Mouse (Mus musculus): Measurements from ENCODE around the gene Gpr39. TPM values are rescaled to one million over a fixed set of nuclear protein-coding genes. Genes with fewer than 3 reads are reported as not detected.

Gene Gpr39
- polyA plus RNA-seq, 1 experiment from 2014 or later = not detected

DNA sequence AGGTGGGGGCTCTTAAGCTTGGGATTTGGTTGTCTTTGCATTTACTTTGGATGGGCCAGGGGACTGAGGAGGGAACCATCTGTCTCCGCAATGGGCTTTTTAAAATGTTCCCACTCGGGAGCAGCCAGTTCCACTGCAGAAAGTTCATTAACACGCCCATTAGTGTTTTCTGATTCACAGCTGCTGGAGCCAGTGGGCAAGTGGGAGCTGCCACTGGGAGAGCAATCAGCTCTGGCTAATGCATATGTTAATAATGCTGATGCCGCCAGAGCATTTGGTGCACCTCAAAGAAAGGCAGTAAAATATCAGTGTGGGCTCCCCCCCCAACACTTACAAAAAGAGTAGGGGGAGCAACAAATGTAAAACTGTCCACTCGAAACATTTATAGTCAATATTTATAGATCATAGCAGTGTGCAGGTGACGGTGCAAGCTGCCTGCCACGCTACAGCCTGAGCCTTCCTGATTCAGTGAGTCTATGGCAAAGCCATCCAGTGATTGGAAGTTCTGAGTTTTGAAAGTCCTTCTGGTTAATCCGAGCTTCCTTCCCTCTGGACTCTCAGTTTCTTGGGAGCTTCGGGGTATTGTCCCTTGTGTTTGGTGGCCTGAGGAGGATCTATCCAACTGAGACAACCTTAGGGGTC, 136.5 kb downstream of the Gpr39 start:
- Histone ChIP-seq H3K27ac (ENCODE audit: low read depth, low read length) (no peak overlapping the region), H3K4me1 (ENCODE audit: control insufficient read depth, insufficient read depth, low read length) (no peaks in the 10 kb centered on the region), H3K36me3 (ENCODE audit: control insufficient read depth, insufficient read depth, low read length) (no peaks in the 10 kb centered on the region), H3K4me2 (no peak overlapping the region), H3K4me3 (ENCODE audit: low read depth, low read length) (no peak overlapping the region), H3K9me3 (ENCODE audit: control insufficient read depth, low read length) (no peaks in the 10 kb centered on the region), H3K9ac (ENCODE audit: low read length) (no peak overlapping the region), H3K27me3 (ENCODE audit: control insufficient read depth, insufficient read depth, low read length) (no peaks in the 10 kb centered on the region)
- 81% methylated on average over 9 of the region's 9 CpGs for WGBS
- ATAC-seq (ENCODE audit: low FRiP score) (no peak), DNase-seq (ENCODE audit: low spot score, missing footprints) (no peak)

DNA sequence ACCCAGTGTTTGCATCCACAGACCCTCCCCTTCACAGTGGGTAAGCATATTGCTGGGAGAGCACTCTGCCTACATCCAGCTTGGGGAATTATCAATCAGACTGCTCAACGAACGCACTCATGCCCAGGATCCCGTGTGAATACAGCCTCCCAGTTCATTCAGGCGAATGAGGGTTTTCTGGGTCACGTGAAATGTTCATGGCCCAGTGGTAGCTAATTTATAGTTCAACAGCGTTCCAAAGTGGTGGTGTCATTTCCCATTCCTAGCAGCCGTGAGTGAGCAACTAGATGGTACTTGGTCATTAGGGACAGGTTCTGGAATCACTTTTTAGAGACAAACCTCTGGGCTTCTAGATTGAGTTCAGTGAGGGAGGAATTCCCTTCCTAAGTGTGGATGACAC, 144.3 kb downstream of the Gpr39 start:
- Histone ChIP-seq H3K4me2 (no peak overlapping the region), H3K27ac (ENCODE audit: low read depth, low read length) (no peak overlapping the region), H3K9me3 (ENCODE audit: control insufficient read depth, low read length) (no peaks in the 10 kb centered on the region), H3K4me3 (ENCODE audit: low read depth, low read length) (no peak overlapping the region), H3K27me3 (ENCODE audit: control insufficient read depth, insufficient read depth, low read length) (no peaks in the 10 kb centered on the region), H3K4me1 (ENCODE audit: control insufficient read depth, insufficient read depth, low read length) (no peaks in the 10 kb centered on the region), H3K9ac (ENCODE audit: low read length) (no peak overlapping the region), H3K36me3 (ENCODE audit: control insufficient read depth, insufficient read depth, low read length) (no peaks in the 10 kb centered on the region)
- no peak for ATAC-seq (ENCODE audit: low FRiP score)
- 87% methylated on average over 7 of the region's 7 CpGs for WGBS
- no peak for DNase-seq (ENCODE audit: low spot score, missing footprints)

DNA sequence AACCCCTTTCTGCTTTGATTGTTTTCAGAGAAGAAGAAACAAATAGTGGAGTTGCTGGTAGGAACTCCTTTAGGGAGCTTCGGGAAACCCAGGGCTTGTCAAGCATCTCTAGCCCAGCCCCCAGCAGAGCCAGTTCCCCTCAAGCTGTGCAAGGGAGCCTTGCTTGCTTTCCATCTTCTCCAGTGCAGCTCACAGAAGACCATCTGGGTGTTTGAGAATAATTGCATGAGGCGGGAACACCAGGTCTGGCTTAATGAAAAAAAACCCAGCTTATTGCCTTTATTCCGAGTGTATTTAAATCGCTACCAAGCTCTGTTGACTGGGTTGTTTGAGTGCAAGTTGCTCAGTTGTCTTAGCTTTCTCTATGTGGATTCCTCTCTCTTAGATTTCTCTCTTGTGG, 146.8 kb downstream of the Gpr39 start:
- Histone ChIP-seq H3K4me3 (ENCODE audit: low read depth, low read length) (no peak overlapping the region), H3K4me1 (ENCODE audit: control insufficient read depth, insufficient read depth, low read length) (no peaks in the 10 kb centered on the region), H3K9me3 (ENCODE audit: control insufficient read depth, low read length) (no peaks in the 10 kb centered on the region), H3K4me2 (no peak overlapping the region), H3K36me3 (ENCODE audit: control insufficient read depth, insufficient read depth, low read length) (no peaks in the 10 kb centered on the region), H3K27me3 (ENCODE audit: control insufficient read depth, insufficient read depth, low read length) (no peaks in the 10 kb centered on the region), H3K27ac (ENCODE audit: low read depth, low read length) (no peak overlapping the region), H3K9ac (ENCODE audit: low read length) (no peak overlapping the region)
- 81% methylated on average over 4 of the region's 4 CpGs for WGBS
- ATAC-seq (ENCODE audit: low FRiP score) (no peak), DNase-seq (ENCODE audit: low spot score, missing footprints) (no peak)

DNA sequence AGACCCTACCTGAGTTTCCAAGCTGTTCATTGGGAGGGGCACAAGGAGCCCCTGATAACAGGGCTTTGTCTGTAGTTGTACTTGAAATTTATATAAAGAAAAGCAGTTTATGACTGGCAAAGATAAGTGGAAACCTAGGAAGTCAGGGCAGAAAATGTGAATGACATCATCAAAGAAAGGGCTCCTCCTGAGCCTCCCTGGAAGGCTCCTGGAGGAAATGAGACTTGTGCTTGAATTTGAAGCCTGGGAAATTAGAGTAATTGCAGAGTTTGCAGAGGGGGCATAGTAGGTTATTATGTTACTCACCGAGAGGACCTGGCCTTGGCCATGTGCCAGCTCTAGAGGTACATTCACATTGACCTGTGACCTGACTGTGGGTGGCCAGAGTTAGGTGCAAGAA, 160.7 kb downstream of the Gpr39 start:
- Histone ChIP-seq H3K27me3 (ENCODE audit: control insufficient read depth, insufficient read depth, low read length) (no peaks in the 10 kb centered on the region), H3K27ac (ENCODE audit: low read depth, low read length) (no peak overlapping the region), H3K9ac (ENCODE audit: low read length) (no peak overlapping the region), H3K4me1 (ENCODE audit: control insufficient read depth, insufficient read depth, low read length) (no peaks in the 10 kb centered on the region), H3K4me2 (no peak overlapping the region), H3K4me3 (ENCODE audit: low read depth, low read length) (no peak overlapping the region), H3K9me3 (ENCODE audit: control insufficient read depth, low read length) (no peaks in the 10 kb centered on the region), H3K36me3 (ENCODE audit: control insufficient read depth, insufficient read depth, low read length) (no peaks in the 10 kb centered on the region)
- no peak for ATAC-seq (ENCODE audit: low FRiP score)
- WGBS = 74% methylated on average over 1 of the region's 1 CpGs
- DNase-seq (ENCODE audit: low spot score, missing footprints) = no peak

DNA sequence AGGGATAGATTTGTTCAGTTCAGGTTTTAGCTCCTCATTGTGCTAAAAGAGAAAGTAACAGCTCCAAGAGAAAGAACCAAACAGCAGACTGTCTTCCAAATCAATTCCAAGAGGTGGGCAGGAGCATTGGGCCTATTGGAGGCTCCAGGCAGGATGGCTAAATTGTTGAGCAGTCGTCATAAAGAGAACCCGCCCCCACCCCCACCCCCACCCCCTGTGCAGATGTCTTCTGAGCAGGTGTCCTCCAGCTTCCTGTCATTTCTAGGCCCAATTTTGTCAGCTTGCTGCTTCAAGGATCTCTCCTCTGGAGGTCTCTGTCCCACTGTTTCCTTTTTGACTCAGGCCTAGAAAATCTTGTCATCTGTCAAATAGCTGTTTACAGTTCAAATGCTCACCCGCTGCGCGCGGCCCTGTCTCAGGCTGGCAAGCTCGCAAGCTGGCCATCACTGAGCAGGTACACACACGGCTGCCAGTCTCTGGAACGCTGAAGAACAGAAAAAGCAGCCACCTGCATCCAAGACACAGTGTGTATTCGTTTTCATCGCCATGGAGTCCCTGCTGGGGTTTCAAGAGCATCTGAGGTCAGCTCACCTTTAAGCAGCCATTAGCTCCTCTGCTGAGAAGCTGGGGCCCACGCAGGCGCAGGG, 163.1 kb downstream of the Gpr39 start:
- no peaks in the 10 kb centered on the region for H3K36me3 ChIP-seq (ENCODE audit: control insufficient read depth, insufficient read depth, low read length)
- H3K4me3 ChIP-seq (ENCODE audit: low read depth, low read length) = no peak overlapping the region
- WGBS = 62% methylated on average over 13 of the region's 13 CpGs
- no peak overlapping the region for H3K4me2 ChIP-seq
- H3K4me1 ChIP-seq (ENCODE audit: control insufficient read depth, insufficient read depth, low read length) = no peaks in the 10 kb centered on the region
- DNase-seq (ENCODE audit: low spot score, missing footprints) (no peak), ATAC-seq (ENCODE audit: low FRiP score) (no peak)
- no peaks in the 10 kb centered on the region for H3K27me3 ChIP-seq (ENCODE audit: control insufficient read depth, insufficient read depth, low read length)
- no peaks in the 10 kb centered on the region for H3K9me3 ChIP-seq (ENCODE audit: control insufficient read depth, low read length)
- H3K27ac ChIP-seq (ENCODE audit: low read depth, low read length) = no peak overlapping the region
- H3K9ac ChIP-seq (ENCODE audit: low read length) = no peak overlapping the region

DNA sequence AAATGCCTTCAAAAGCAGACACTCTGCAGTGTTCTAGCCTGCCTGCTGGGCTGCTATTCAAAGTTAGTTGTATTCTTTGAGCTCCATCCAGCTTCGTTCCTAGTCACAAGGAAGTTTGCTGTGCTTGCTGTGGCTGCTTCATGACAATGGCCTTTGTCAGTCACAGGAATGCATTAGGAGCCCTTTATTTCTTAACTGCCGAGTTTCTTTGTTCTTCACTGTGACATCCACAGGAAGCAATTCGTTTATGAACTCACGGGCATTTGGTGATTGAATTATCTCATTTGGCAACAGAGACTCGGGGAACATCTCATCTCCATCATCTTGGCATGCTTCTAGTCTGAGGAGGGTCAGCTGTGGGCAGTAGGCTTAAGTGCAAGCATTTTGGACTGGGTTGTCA, 177.9 kb downstream of the Gpr39 start:
- WGBS = 6% methylated on average over 5 of the region's 5 CpGs
- no peaks in the 10 kb centered on the region for H3K9me3 ChIP-seq (ENCODE audit: control insufficient read depth, low read length)
- ATAC-seq (ENCODE audit: low FRiP score) = peak; percentile 69; the same call in 1 of the 2 replicates

DNA sequence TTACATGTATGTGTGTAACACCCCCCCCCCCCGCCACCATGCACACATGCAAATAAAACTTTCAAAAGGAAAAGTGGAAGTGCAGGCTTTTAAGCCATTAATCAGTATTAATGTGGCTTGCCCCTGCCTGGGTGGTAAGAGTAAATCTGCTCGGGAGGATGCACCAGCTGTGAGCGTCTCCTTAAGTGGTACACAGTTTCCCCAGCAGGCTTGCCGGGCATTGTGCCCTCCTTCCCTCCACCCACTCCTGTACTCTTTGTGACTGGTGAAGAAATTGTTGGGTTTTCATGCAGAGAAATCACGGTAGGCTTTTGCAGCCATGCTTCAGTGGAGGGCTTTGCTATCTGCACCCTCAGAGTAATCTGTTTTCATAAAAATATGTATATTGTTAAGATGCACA, 181.8 kb downstream of the Gpr39 start:
- no peaks in the 10 kb centered on the region for H3K36me3 ChIP-seq (ENCODE audit: control insufficient read depth, insufficient read depth, low read length)
- no peaks in the 10 kb centered on the region for H3K27me3 ChIP-seq (ENCODE audit: control insufficient read depth, insufficient read depth, low read length)
- peaks cover 7% of the 10 kb centered on the region; the same call in 1 of the 2 replicates for H3K4me1 ChIP-seq (ENCODE audit: control insufficient read depth, insufficient read depth, low read length)
- no peak overlapping the region for H3K9ac ChIP-seq (ENCODE audit: low read length)
- no peak overlapping the region for H3K4me2 ChIP-seq
- H3K4me3 ChIP-seq (ENCODE audit: low read depth, low read length) = no peak overlapping the region
- no peak overlapping the region for H3K27ac ChIP-seq (ENCODE audit: low read depth, low read length)
- DNase-seq (ENCODE audit: low spot score, missing footprints) (no peak), ATAC-seq (ENCODE audit: low FRiP score) (no peak)
- H3K9me3 ChIP-seq (ENCODE audit: control insufficient read depth, low read length) = no peaks in the 10 kb centered on the region
- 77% methylated on average over 5 of the region's 5 CpGs for WGBS

More for the DNA sequence above, 177.9 kb downstream of the Gpr39 start:
- Histone ChIP-seq H3K4me3 (ENCODE audit: low read depth, low read length) (no peak overlapping the region), H3K4me2 (no peak overlapping the region), H3K27ac (ENCODE audit: low read depth, low read length) (no peak overlapping the region), H3K4me1 (ENCODE audit: control insufficient read depth, insufficient read depth, low read length) (peaks cover 7% of the 10 kb centered on the region; the same call in 1 of the 2 replicates), H3K36me3 (ENCODE audit: control insufficient read depth, insufficient read depth, low read length) (no peaks in the 10 kb centered on the region), H3K9ac (ENCODE audit: low read length) (no peak overlapping the region), H3K27me3 (ENCODE audit: control insufficient read depth, insufficient read depth, low read length) (no peaks in the 10 kb centered on the region)
- no peak for DNase-seq (ENCODE audit: low spot score, missing footprints)

DNA sequence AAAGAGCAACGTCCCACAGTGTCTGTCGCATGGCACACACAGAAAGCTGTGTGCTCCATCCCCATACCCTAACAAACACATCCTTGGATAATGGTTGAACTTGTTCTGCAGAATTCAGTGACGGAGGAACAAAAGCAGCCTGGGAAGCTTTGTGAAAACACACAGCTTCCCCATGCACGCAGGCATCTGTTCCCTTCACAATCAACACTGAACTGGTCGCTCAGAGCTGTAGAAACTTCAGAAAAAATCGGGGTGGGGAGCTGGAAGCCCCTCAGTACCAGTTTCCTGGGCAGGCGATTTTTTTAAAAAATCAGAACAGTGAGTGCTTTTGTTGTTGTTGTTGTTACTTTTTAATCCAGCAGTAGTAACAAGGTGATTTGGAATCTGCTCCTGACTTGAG, 193.3 kb downstream of the Gpr39 start:
- Histone ChIP-seq H3K4me3 (ENCODE audit: low read depth, low read length) (no peak overlapping the region), H3K9me3 (ENCODE audit: control insufficient read depth, low read length) (no peaks in the 10 kb centered on the region), H3K9ac (ENCODE audit: low read length) (no peak overlapping the region), H3K27me3 (ENCODE audit: control insufficient read depth, insufficient read depth, low read length) (no peaks in the 10 kb centered on the region), H3K27ac (ENCODE audit: low read depth, low read length) (no peak overlapping the region), H3K4me1 (ENCODE audit: control insufficient read depth, insufficient read depth, low read length) (no peaks in the 10 kb centered on the region), H3K4me2 (no peak overlapping the region), H3K36me3 (ENCODE audit: control insufficient read depth, insufficient read depth, low read length) (no peaks in the 10 kb centered on the region)
- ATAC-seq (ENCODE audit: low FRiP score) = no peak
- 40% methylated on average over 7 of the region's 7 CpGs for WGBS
- no peak for DNase-seq (ENCODE audit: low spot score, missing footprints)

DNA sequence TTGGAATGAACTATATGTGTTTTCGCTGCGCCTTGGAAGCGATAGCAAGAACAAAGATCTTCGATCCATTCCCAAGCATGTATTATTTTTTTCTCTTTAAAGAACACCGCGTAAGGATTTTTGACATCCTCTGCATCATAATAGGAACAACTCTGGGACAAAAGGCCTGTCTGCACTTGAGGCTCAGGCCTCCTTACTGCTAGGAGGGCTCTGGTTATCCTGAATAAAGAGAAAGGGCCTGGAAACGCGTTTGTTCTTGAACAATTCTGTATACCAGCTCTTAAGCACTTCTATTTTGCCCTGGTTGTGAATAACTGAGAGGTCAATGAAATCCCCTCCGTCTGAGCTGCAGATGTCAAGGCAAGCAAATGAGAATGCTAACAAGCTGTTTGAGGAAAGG, 216.4 kb downstream of the Gpr39 start:
- no peaks in the 10 kb centered on the region for H3K27me3 ChIP-seq (ENCODE audit: control insufficient read depth, insufficient read depth, low read length)
- peak; percentile 86 for DNase-seq (ENCODE audit: low spot score, missing footprints)
- H3K4me2 ChIP-seq = no peak overlapping the region
- ATAC-seq (ENCODE audit: low FRiP score) = peak; percentile 72
- no peak overlapping the region for H3K4me3 ChIP-seq (ENCODE audit: low read depth, low read length)
- peak overlapping the region; percentile 11; the same call in 1 of the 2 replicates for H3K27ac ChIP-seq (ENCODE audit: low read depth, low read length)
- H3K9ac ChIP-seq (ENCODE audit: low read length) = no peak overlapping the region
- peaks cover 5% of the 10 kb centered on the region for H3K4me1 ChIP-seq (ENCODE audit: control insufficient read depth, insufficient read depth, low read length)
- no peaks in the 10 kb centered on the region for H3K9me3 ChIP-seq (ENCODE audit: control insufficient read depth, low read length)
- no peaks in the 10 kb centered on the region for H3K36me3 ChIP-seq (ENCODE audit: control insufficient read depth, insufficient read depth, low read length)
- 33% methylated on average over 9 of the region's 9 CpGs for WGBS

Measured in midbrain, embryonic 11.5 days (tissue).